Mouse (Mus musculus): ENCODE data around the gene Iars2. TPM values are rescaled to one million over a fixed set of nuclear protein-coding genes. Genes with fewer than 3 reads are reported as not detected.

Gene Iars2
- total and polyA plus RNA-seq, 2 experiments, result 20.8 to 25.8 TPM

DNA sequence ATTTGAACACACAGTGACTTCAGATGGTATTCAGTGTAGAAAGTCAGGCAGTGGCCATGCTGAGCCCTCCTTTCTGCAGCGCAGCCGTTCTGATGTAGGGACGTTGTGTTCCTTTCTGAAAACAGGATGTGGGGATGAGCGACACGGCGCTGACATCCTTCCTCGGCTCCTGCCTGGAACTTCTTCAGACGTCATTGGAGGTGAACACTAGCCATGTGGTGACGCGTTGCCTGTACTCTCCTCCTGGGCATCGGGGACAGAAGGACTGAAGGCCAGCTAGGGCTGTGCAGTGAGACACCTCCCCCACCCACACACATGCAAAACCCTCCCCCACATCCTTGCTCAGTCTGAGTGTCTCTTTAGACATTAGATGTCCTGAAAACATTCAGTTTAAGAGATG is 52.2 kb downstream of the Iars2 start:
- WGBS, result 78% methylated on average over 11 of the region's 11 CpGs
- Histone ChIP-seq H3K27me3 (ENCODE audit: control insufficient read depth, insufficient read depth, low read length) (no peaks in the 10 kb centered on the region), H3K36me3 (ENCODE audit: control insufficient read depth, insufficient read depth, low read length) (peaks cover 27% of the 10 kb centered on the region), H3K4me3 (ENCODE audit: insufficient read depth, low read depth, low read length) (no peak overlapping the region), H3K9ac (ENCODE audit: low read depth, low read length) (no peak overlapping the region), H3K27ac (replicated peaks; ENCODE audit: insufficient read depth, low read depth, low read length) (no peak overlapping the region; the same call in 1 of the 2 replicates), H3K79me2 (ENCODE audit: control insufficient read depth, insufficient read depth, low read length) (no peaks in the 10 kb centered on the region), H3K4me1 (ENCODE audit: control insufficient read depth, insufficient read depth, low read length) (0 out of 2 replicates have a peak, but pooled peaks cover 3% of the 10 kb centered on the region)
- no peak for DNase-seq (ENCODE audit: extremely low read depth, low read depth, low spot score)
- TF ChIP-seq POLR2A (IDR thresholded peaks at IDR 0.05; ENCODE audit: extremely low read depth, insufficient read depth, low read length) (no peak), CTCF (IDR thresholded peaks at IDR 0.05; ENCODE audit: low read depth, low read length) (no peak)

- Histone ChIP-seq H3K4me1 (ENCODE audit: control insufficient read depth, insufficient read depth, low read length) (0 out of 2 replicates have a peak, but pooled peaks cover 3% of the 10 kb centered on the region), H3K27me3 (ENCODE audit: control insufficient read depth, insufficient read depth, low read length) (no peaks in the 10 kb centered on the region), H3K79me2 (ENCODE audit: control insufficient read depth, insufficient read depth, low read length) (no peaks in the 10 kb centered on the region), H3K27ac (replicated peaks; ENCODE audit: insufficient read depth, low read depth, low read length) (no peak overlapping the region; the same call in 1 of the 2 replicates), H3K4me3 (ENCODE audit: insufficient read depth, low read depth, low read length) (no peak overlapping the region), H3K36me3 (ENCODE audit: control insufficient read depth, insufficient read depth, low read length) (peaks cover 32% of the 10 kb centered on the region), H3K9ac (ENCODE audit: low read depth, low read length) (no peak overlapping the region)
- DNase-seq (ENCODE audit: extremely low read depth, low read depth, low spot score), result no peak
- TF ChIP-seq POLR2A (IDR thresholded peaks at IDR 0.05; ENCODE audit: extremely low read depth, insufficient read depth, low read length) (no peak), CTCF (IDR thresholded peaks at IDR 0.05; ENCODE audit: low read depth, low read length) (no peak)
- 89% methylated on average over 7 of the region's 7 CpGs for WGBS
Observed at GRCm38 (mm10) chr1:185275976-185276375, 53.2 kb downstream of the Iars2 start.

DNA sequence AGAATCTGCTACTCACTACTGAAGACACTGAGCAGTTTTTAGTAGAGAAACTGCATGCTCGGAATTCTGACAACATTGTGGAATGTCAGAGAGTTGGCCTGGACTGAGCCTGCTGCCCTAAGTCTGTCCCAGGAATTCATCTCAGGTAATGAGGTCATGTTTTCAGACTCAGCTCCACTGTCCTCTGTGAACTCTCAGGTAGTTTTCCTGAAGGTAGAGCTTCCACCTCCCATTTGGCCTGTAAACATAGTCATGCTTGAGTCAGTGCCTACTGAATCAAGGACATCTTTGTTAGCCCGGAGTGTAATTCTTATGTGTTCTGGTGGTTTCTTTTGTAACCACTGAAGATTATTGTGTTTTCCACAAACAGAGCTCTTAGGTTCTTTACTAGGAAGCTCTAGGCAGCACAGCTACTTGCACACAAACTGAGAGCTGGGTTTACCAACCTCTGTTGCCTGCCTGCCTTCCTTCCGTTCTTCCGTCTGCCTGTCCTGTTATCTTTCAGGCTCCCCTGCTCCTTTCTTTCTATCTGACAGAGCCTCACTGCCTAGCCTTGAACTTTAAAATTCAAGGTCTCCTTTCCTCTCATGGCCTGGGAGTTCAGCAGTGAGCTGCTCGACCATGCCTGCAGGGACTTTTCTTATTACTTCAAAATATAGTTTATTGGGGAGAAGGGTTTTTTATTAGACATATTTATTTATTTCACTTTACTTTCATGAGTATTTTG is 54.2 kb downstream of the Iars2 start:
- Histone ChIP-seq H3K4me1 (ENCODE audit: control insufficient read depth, insufficient read depth, low read length) (0 out of 2 replicates have a peak, but pooled peaks cover 3% of the 10 kb centered on the region), H3K79me2 (ENCODE audit: control insufficient read depth, insufficient read depth, low read length) (no peaks in the 10 kb centered on the region), H3K4me3 (ENCODE audit: insufficient read depth, low read depth, low read length) (no peak overlapping the region), H3K36me3 (ENCODE audit: control insufficient read depth, insufficient read depth, low read length) (peaks cover 35% of the 10 kb centered on the region), H3K27ac (replicated peaks; ENCODE audit: insufficient read depth, low read depth, low read length) (no peak overlapping the region), H3K9ac (ENCODE audit: low read depth, low read length) (no peak overlapping the region), H3K27me3 (ENCODE audit: control insufficient read depth, insufficient read depth, low read length) (no peaks in the 10 kb centered on the region)
- TF ChIP-seq CTCF (IDR thresholded peaks at IDR 0.05; ENCODE audit: low read depth, low read length) (no peak), POLR2A (IDR thresholded peaks at IDR 0.05; ENCODE audit: extremely low read depth, insufficient read depth, low read length) (no peak)
- no peak for DNase-seq (ENCODE audit: extremely low read depth, low read depth, low spot score)
- 78% methylated on average over 5 of the region's 5 CpGs for WGBS

- Histone ChIP-seq H3K27me3 (ENCODE audit: control insufficient read depth, insufficient read depth, low read length) (no peaks in the 10 kb centered on the region), H3K79me2 (ENCODE audit: control insufficient read depth, insufficient read depth, low read length) (no peaks in the 10 kb centered on the region), H3K27ac (replicated peaks; ENCODE audit: insufficient read depth, low read depth, low read length) (no peak overlapping the region), H3K4me1 (ENCODE audit: control insufficient read depth, insufficient read depth, low read length) (no peaks in the 10 kb centered on the region), H3K36me3 (ENCODE audit: control insufficient read depth, insufficient read depth, low read length) (peaks cover 42% of the 10 kb centered on the region), H3K9ac (ENCODE audit: low read depth, low read length) (no peak overlapping the region), H3K4me3 (ENCODE audit: insufficient read depth, low read depth, low read length) (no peak overlapping the region)
- 98% methylated on average over 9 of the region's 9 CpGs for WGBS
- no peak for DNase-seq (ENCODE audit: extremely low read depth, low read depth, low spot score)
- no peak for TF ChIP-seq POLR2A (IDR thresholded peaks at IDR 0.05; ENCODE audit: extremely low read depth, insufficient read depth, low read length)
- no peak for TF ChIP-seq CTCF (IDR thresholded peaks at IDR 0.05; ENCODE audit: low read depth, low read length)
Observed at GRCm38 (mm10) chr1:185271373-185271772, 57.8 kb downstream of the Iars2 start.

DNA sequence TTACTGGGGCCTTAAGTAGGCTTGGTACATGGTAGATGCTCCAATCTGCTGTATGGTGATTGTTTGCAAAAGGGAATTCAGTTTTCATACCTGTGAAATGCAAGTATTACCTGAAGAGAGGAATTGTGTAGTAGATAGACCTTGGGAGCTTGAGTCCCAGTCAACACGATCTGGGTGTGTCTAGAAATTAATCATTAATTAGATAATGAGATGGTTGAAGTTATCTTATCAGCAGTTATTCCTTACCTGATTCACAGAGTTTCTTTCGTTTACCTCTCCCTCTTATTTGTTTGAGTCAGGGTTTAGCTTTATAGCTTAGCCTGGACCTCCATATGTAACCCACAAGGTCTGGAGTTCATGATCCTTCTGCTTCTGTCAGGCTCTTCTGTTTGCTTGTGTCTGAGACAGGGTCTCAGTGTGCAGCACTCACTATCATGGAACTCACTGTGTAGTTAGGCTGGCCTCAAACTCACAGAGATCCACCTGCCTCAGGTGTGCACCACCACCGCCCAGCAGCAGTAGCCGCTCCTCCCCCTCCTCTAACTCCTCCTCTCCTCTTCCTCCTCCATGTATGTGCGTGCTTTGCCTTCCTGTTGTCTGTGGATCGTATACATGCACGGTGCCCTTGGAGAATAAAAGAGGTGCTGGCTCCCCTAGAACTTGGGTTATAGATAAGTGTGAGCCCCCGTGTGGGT is 58.6 kb downstream of the Iars2 start:
- 76% methylated on average over 8 of the region's 8 CpGs for WGBS
- Histone ChIP-seq H3K27me3 (ENCODE audit: control insufficient read depth, insufficient read depth, low read length) (no peaks in the 10 kb centered on the region), H3K4me3 (ENCODE audit: insufficient read depth, low read depth, low read length) (no peak overlapping the region), H3K79me2 (ENCODE audit: control insufficient read depth, insufficient read depth, low read length) (no peaks in the 10 kb centered on the region), H3K27ac (replicated peaks; ENCODE audit: insufficient read depth, low read depth, low read length) (no peak overlapping the region), H3K9ac (ENCODE audit: low read depth, low read length) (no peak overlapping the region), H3K4me1 (ENCODE audit: control insufficient read depth, insufficient read depth, low read length) (no peaks in the 10 kb centered on the region), H3K36me3 (ENCODE audit: control insufficient read depth, insufficient read depth, low read length) (peaks cover 42% of the 10 kb centered on the region)
- no peak for TF ChIP-seq POLR2A (IDR thresholded peaks at IDR 0.05; ENCODE audit: extremely low read depth, insufficient read depth, low read length)
- no peak for TF ChIP-seq CTCF (IDR thresholded peaks at IDR 0.05; ENCODE audit: low read depth, low read length)
- DNase-seq (ENCODE audit: extremely low read depth, low read depth, low spot score), result no peak
